Mouse (Mus musculus) kidney, postnatal 10 days (tissue): Measurements from ENCODE around the gene Map4.

Experiments used
- DNase-seq: peaks from one replicate; pipeline ENCODE4 v3.0.0; 2021; ENCODE audit warnings: mixed read lengths

Gene Map4

GRCm38 (mm10) chr9:109931257-109932171 lies at the start of gene Map4:
Gene Map4, plus strand, starts transcription at chr9:109931460.
- peak; percentile 99 for DNase-seq

- DNase-seq: no peak
Measured at GRCm38 (mm10) chr9:109886259-109886658, 45.0 kb upstream of the Map4 start.

GRCm38 (mm10) chr9:109887321-109887720 lies 43.9 kb upstream of the Map4 start:
- no peak for DNase-seq

- no peak for DNase-seq
Measured at GRCm38 (mm10) chr9:109891501-109891900, 39.8 kb upstream of the Map4 start.

GRCm38 (mm10) chr9:109892651-109893250 lies 38.5 kb upstream of the Map4 start:
- peak; percentile 89 for DNase-seq

GRCm38 (mm10) chr9:109894413-109895090 lies 36.7 kb upstream of the Map4 start:
- peak; percentile 85 for DNase-seq

GRCm38 (mm10) chr9:109895593-109895992 lies 35.7 kb upstream of the Map4 start:
- peak; percentile 49 for DNase-seq

- no peak for DNase-seq
Measured at GRCm38 (mm10) chr9:109896253-109897150, 34.8 kb upstream of the Map4 start.

- DNase-seq: no peak
Measured at GRCm38 (mm10) chr9:109898027-109898426, 33.2 kb upstream of the Map4 start.

GRCm38 (mm10) chr9:109899361-109899760 lies 31.9 kb upstream of the Map4 start:
- no peak for DNase-seq

GRCm38 (mm10) chr9:109899774-109900173 lies 31.5 kb upstream of the Map4 start:
- DNase-seq: no peak

- no peak for DNase-seq
Measured at GRCm38 (mm10) chr9:109900604-109901003, 30.7 kb upstream of the Map4 start.

- no peak for DNase-seq
Measured at GRCm38 (mm10) chr9:109902246-109902645, 29.0 kb upstream of the Map4 start.

GRCm38 (mm10) chr9:109902740-109903139 lies 28.5 kb upstream of the Map4 start:
- no peak for DNase-seq

- peak; percentile 75 for DNase-seq
Measured at GRCm38 (mm10) chr9:109907300-109907699, 24.0 kb upstream of the Map4 start.

- DNase-seq: no peak
Measured at GRCm38 (mm10) chr9:109907774-109908465, 23.3 kb upstream of the Map4 start.

- no peak for DNase-seq
Measured at GRCm38 (mm10) chr9:109909102-109909501, 22.2 kb upstream of the Map4 start.

GRCm38 (mm10) chr9:109909926-109910325 lies 21.3 kb upstream of the Map4 start:
- no peak for DNase-seq

- DNase-seq: no peak
Measured at GRCm38 (mm10) chr9:109911779-109912178, 19.5 kb upstream of the Map4 start.

GRCm38 (mm10) chr9:109914269-109914926 lies 16.9 kb upstream of the Map4 start:
- DNase-seq: no peak

- peak; percentile 46 for DNase-seq
Measured at GRCm38 (mm10) chr9:109917931-109918330, 13.3 kb upstream of the Map4 start.
